Mouse (Mus musculus): ENCODE measurements at regions not wholly inside any gene's neighbourhood (a gene's known extent, or its start where the extent isn't known, plus 50 kb on each side); places are given as distances from the start of the nearest gene placed in this dataset.
A peak's percentile ranks its signal among the peaks of the same experiment; 100 is the strongest.

GRCm38 (mm10) chr15:88042821-88043220, 498.7 kb downstream of the Fam19a5 start:
- 79% methylated on average over 2 of the region's 2 CpGs for WGBS
- Histone ChIP-seq H3K27me3 (ENCODE audit: low read depth, poor library complexity, severe bottlenecking) (no peaks in the 10 kb centered on the region), H3K4me3 (no peak overlapping the region), H3K27ac (replicated peaks) (no peak overlapping the region), H3K4me1 (no peaks in the 10 kb centered on the region), H3K36me3 (no peaks in the 10 kb centered on the region), H3K9me3 (replicated peaks) (no peaks in the 10 kb centered on the region)
- no peak for DNase-seq (ENCODE audit: low spot score)

- WGBS = 71% methylated on average over 4 of the region's 4 CpGs
- H3K27ac ChIP-seq (replicated peaks) = no peak overlapping the region
Measured at GRCm38 (mm10) chr15:88058071-88058470, 514.0 kb downstream of the Fam19a5 start.

DNA sequence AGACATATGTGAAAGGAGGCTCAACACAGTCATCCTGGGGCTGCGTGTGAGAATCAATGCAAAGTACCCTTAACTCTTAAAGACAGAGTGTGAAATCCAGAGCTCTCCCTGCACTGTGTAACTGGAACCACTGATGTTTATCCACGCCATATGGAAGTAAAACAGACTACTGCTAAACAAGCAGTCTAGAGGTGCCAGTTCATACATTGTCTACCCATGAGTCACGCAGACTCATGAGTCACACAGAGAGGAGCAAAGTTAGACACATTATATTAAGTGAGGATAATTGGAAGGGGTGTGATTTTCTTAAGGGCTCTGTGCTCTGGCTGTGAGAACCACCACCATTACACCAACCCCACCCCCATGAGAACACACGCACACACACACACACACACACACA, 516.8 kb downstream of the Fam19a5 start:
- no peak for DNase-seq (ENCODE audit: low spot score)
- WGBS = 88% methylated on average over 4 of the region's 4 CpGs

More at GRCm38 (mm10) chr15:88058071-88058470, 514.0 kb downstream of the Fam19a5 start:
- H3K4me1 ChIP-seq = no peaks in the 10 kb centered on the region
- no peaks in the 10 kb centered on the region for H3K36me3 ChIP-seq
- H3K9me3 ChIP-seq (replicated peaks) = no peaks in the 10 kb centered on the region
- H3K27me3 ChIP-seq (ENCODE audit: low read depth, poor library complexity, severe bottlenecking) = no peaks in the 10 kb centered on the region
- no peak overlapping the region for H3K4me3 ChIP-seq
- no peak for DNase-seq (ENCODE audit: low spot score)

DNA sequence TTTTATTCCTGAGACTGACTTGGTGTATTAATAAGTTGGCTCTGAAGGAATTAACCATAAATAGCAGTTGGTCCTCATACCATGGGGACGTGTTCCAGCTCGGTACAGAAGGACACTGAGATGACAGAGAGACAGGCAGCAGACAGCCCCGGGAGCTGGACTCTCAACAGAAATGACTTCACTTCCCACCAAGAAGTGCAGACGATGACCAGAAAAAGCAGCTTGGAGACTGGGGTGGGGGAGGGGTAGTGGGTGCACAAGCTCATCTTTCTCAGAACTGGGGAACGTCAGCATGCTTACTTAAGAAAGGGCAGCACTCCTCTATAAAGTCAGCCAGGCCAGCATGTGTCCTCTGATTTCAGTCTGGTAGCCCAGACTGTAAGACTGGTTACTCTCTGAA, 518.9 kb downstream of the Fam19a5 start:
- Histone ChIP-seq H3K27ac (replicated peaks) (no peak overlapping the region), H3K4me1 (no peaks in the 10 kb centered on the region), H3K4me3 (no peak overlapping the region), H3K36me3 (no peaks in the 10 kb centered on the region), H3K27me3 (ENCODE audit: low read depth, poor library complexity, severe bottlenecking) (no peaks in the 10 kb centered on the region), H3K9me3 (replicated peaks) (no peaks in the 10 kb centered on the region)
- DNase-seq (ENCODE audit: low spot score) = no peak
- 89% methylated on average over 5 of the region's 5 CpGs for WGBS

More for the DNA sequence above, 516.8 kb downstream of the Fam19a5 start:
- Histone ChIP-seq H3K4me1 (no peaks in the 10 kb centered on the region), H3K27me3 (ENCODE audit: low read depth, poor library complexity, severe bottlenecking) (no peaks in the 10 kb centered on the region), H3K36me3 (no peaks in the 10 kb centered on the region), H3K27ac (replicated peaks) (no peak overlapping the region), H3K4me3 (no peak overlapping the region), H3K9me3 (replicated peaks) (no peaks in the 10 kb centered on the region)

- Histone ChIP-seq H3K27ac (replicated peaks) (no peak overlapping the region), H3K4me3 (no peak overlapping the region), H3K36me3 (no peaks in the 10 kb centered on the region), H3K4me1 (peaks cover 8% of the 10 kb centered on the region; the same call in 1 of the 2 replicates), H3K27me3 (ENCODE audit: low read depth, poor library complexity, severe bottlenecking) (no peaks in the 10 kb centered on the region), H3K9me3 (replicated peaks) (no peaks in the 10 kb centered on the region)
- no peak for DNase-seq (ENCODE audit: low spot score)
- WGBS = 82% methylated on average over 3 of the region's 3 CpGs
Measured at GRCm38 (mm10) chr15:88068476-88068875, 524.4 kb downstream of the Fam19a5 start.

- no peak for DNase-seq (ENCODE audit: low spot score)
- no peaks in the 10 kb centered on the region for H3K36me3 ChIP-seq
- peaks cover 8% of the 10 kb centered on the region; the same call in 1 of the 2 replicates for H3K4me1 ChIP-seq
- 31% methylated on average over 1 of the region's 1 CpGs for WGBS
- H3K9me3 ChIP-seq (replicated peaks) = no peaks in the 10 kb centered on the region
- no peaks in the 10 kb centered on the region for H3K27me3 ChIP-seq (ENCODE audit: low read depth, poor library complexity, severe bottlenecking)
- no peak overlapping the region for H3K4me3 ChIP-seq
- H3K27ac ChIP-seq (replicated peaks) = no peak overlapping the region
Measured at GRCm38 (mm10) chr15:88072676-88073075, 527.4 kb upstream of the Zdhhc25 start.

GRCm38 (mm10) chr15:88083911-88084310, 516.2 kb upstream of the Zdhhc25 start:
- Histone ChIP-seq H3K27ac (replicated peaks) (no peak overlapping the region), H3K27me3 (ENCODE audit: low read depth, poor library complexity, severe bottlenecking) (no peaks in the 10 kb centered on the region), H3K4me1 (no peaks in the 10 kb centered on the region; the same call in 1 of the 2 replicates), H3K36me3 (no peaks in the 10 kb centered on the region), H3K9me3 (replicated peaks) (no peaks in the 10 kb centered on the region), H3K4me3 (no peak overlapping the region)
- 91% methylated on average over 5 of the region's 5 CpGs for WGBS
- no peak for DNase-seq (ENCODE audit: low spot score)

DNA sequence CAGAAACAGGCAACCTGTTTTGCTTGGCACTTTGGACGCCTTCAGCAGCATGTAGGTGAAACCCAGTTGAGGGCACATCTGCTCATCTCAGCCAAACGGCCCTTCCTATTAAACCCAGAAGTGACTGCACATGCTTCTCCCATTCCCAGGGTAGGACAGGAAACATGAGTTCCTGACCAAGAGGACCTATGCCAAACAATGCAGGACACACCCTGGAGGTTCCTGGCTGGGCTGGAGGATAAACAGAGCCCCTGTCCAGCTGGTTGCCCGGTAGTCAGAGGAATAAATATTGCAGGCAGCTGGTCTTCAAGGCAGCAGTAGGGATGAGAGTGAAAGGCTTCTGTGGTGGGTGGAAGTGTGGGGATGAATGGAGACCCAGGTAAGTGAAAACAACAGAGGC, 514.5 kb upstream of the Zdhhc25 start:
- Histone ChIP-seq H3K36me3 (no peaks in the 10 kb centered on the region), H3K27ac (replicated peaks) (no peak overlapping the region), H3K27me3 (ENCODE audit: low read depth, poor library complexity, severe bottlenecking) (no peaks in the 10 kb centered on the region), H3K9me3 (replicated peaks) (no peaks in the 10 kb centered on the region), H3K4me3 (no peak overlapping the region), H3K4me1 (no peaks in the 10 kb centered on the region; the same call in 1 of the 2 replicates)
- 86% methylated on average over 3 of the region's 3 CpGs for WGBS
- DNase-seq (ENCODE audit: low spot score) = no peak

DNA sequence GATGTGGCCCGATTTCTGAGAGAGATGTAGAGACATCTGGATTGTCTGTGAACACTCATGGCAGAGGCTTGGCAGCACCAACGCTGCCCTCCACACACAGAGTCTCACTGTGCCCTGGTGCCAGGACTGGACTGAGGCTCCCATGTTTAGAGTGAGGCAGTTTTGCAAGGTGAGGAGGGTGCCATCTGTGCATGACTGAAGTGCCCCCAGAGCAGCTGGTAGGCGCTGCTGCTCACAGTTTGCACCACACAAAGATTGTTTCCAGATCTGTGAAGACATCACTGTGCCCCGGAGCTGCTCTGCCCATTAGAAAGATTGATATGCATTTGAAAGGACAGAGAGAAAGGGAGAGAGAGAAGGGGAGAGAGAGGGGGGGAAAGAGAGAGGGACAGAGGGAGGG, 510.6 kb upstream of the Zdhhc25 start:
- Histone ChIP-seq H3K4me1 (no peaks in the 10 kb centered on the region; the same call in 1 of the 2 replicates), H3K4me3 (no peak overlapping the region)
- 53% methylated on average over 4 of the region's 4 CpGs for WGBS

DNA sequence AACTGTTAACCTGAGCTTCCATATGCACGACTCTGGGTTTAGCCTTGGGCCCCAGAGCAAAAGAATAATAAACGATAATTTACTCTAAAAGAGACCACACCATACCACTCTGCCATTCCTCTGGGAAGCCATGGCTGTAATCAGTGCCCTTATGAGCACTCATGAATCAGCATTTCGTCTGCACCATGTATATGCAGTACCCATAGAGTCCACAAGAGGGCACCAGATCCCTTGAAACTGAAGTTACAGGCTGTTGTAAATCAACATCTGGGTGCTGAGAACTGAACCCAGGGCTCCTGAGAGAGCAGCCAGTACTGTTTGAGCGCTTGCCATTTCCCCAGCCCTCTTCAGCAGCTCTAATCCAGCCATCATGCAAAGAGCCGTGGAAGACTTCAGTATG, 508.7 kb upstream of the Zdhhc25 start:
- WGBS = 92% methylated on average over 5 of the region's 5 CpGs
- H3K4me3 ChIP-seq = no peak overlapping the region
- H3K27ac ChIP-seq (replicated peaks) = no peak overlapping the region
- no peaks in the 10 kb centered on the region for H3K27me3 ChIP-seq (ENCODE audit: low read depth, poor library complexity, severe bottlenecking)
- DNase-seq (ENCODE audit: low spot score) = no peak
- no peaks in the 10 kb centered on the region for H3K4me1 ChIP-seq
- peaks cover 13% of the 10 kb centered on the region for H3K9me3 ChIP-seq (replicated peaks)
- H3K36me3 ChIP-seq = no peaks in the 10 kb centered on the region

More for the DNA sequence above, 510.6 kb upstream of the Zdhhc25 start:
- peaks cover 13% of the 10 kb centered on the region for H3K9me3 ChIP-seq (replicated peaks)
- DNase-seq (ENCODE audit: low spot score) = no peak
- no peaks in the 10 kb centered on the region for H3K27me3 ChIP-seq (ENCODE audit: low read depth, poor library complexity, severe bottlenecking)
- no peaks in the 10 kb centered on the region for H3K36me3 ChIP-seq
- H3K27ac ChIP-seq (replicated peaks) = no peak overlapping the region

DNA sequence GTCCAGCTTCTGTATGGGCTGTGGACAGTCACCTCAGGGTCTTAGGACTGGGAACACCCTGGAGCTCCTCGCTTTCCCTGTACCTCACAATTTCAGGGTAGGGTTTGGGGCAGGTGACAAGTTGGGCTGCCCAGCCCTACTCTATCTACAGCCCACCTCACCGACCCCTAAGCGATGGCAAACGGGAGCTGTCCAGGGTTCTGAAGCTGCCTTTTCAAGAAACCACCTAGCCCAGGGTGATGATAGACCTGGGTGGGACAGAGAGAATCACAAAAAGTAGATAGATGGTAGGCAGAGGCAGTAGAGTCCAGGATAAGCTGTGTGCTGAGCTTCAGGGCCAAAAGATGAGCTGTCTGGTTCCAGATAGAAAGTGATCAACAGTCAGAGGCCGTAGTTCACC, 479.7 kb upstream of the Zdhhc25 start:
- H3K4me3 ChIP-seq = no peak overlapping the region
- 55% methylated on average over 5 of the region's 5 CpGs for WGBS
- no peaks in the 10 kb centered on the region for H3K9me3 ChIP-seq (replicated peaks)
- DNase-seq (ENCODE audit: low spot score) = peak; percentile 19
- no peak overlapping the region for H3K27ac ChIP-seq (replicated peaks)
- H3K27me3 ChIP-seq (ENCODE audit: low read depth, poor library complexity, severe bottlenecking) = no peaks in the 10 kb centered on the region
- H3K4me1 ChIP-seq = no peaks in the 10 kb centered on the region
- no peaks in the 10 kb centered on the region for H3K36me3 ChIP-seq

DNA sequence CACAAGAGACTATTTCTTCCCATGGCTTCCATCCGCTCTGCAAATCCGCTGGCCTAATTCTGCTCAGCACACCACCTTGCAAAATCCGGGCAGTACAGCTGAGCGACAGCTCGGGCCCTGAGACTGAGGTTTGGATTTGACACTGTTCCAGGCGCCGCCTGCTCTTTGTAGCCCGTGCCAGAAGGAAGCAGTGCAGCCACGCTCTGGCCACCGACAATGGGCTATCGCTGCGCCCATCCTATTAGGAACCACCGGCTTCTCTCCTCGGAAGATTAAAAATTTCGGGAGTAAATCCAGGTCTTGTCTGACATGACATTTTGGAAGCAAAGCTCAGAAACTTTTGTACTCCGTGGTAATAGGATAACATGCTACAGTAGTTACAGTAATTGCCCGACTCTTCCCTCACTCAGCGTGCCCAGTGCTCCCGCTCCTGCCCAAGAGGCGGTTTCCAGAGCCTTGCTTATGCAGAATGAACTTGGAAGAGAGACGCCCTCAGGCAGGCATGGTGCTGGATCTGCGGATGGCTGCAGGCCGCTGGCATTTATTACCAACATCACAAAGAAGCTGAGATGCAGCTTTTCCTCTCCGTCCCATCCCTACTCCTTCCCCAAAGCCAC, 476.1 kb upstream of the Zdhhc25 start:
- WGBS = 87% methylated on average over 24 of the region's 24 CpGs
- no peak overlapping the region for H3K4me3 ChIP-seq
- H3K9me3 ChIP-seq (replicated peaks) = no peaks in the 10 kb centered on the region
- no peak for DNase-seq (ENCODE audit: low spot score)
- no peaks in the 10 kb centered on the region for H3K4me1 ChIP-seq
- no peak overlapping the region for H3K27ac ChIP-seq (replicated peaks)
- H3K27me3 ChIP-seq (ENCODE audit: low read depth, poor library complexity, severe bottlenecking) = no peaks in the 10 kb centered on the region
- H3K36me3 ChIP-seq = no peaks in the 10 kb centered on the region

GRCm38 (mm10) chr15:88146118-88146517, 454.0 kb upstream of the Zdhhc25 start:
- no peaks in the 10 kb centered on the region for H3K36me3 ChIP-seq
- H3K27me3 ChIP-seq (ENCODE audit: low read depth, poor library complexity, severe bottlenecking) = no peaks in the 10 kb centered on the region
- H3K9me3 ChIP-seq (replicated peaks) = no peaks in the 10 kb centered on the region
- H3K27ac ChIP-seq (replicated peaks) = no peak overlapping the region
- peaks cover 11% of the 10 kb centered on the region for H3K4me1 ChIP-seq
- WGBS = 46% methylated on average over 7 of the region's 7 CpGs
- H3K4me3 ChIP-seq = no peak overlapping the region
- DNase-seq (ENCODE audit: low spot score) = peak; percentile 57

- H3K27ac ChIP-seq (replicated peaks) = no peak overlapping the region
- no peaks in the 10 kb centered on the region for H3K27me3 ChIP-seq (ENCODE audit: low read depth, poor library complexity, severe bottlenecking)
- H3K9me3 ChIP-seq (replicated peaks) = no peaks in the 10 kb centered on the region
- 85% methylated on average over 6 of the region's 6 CpGs for WGBS
- no peak overlapping the region for H3K4me3 ChIP-seq
- H3K4me1 ChIP-seq = peaks cover 11% of the 10 kb centered on the region
- DNase-seq (ENCODE audit: low spot score) = no peak
- no peaks in the 10 kb centered on the region for H3K36me3 ChIP-seq
Measured at GRCm38 (mm10) chr15:88151199-88151598, 448.9 kb upstream of the Zdhhc25 start.

Data from midbrain, embryonic 10.5 days (tissue).